Mouse (Mus musculus): ENCODE data around the gene Cdx4. TPM values are rescaled to one million over a fixed set of nuclear protein-coding genes. Genes with fewer than 3 reads are reported as not detected.

Gene Cdx4
- polyA plus RNA-seq, 1 experiment from 2014 or later = not detected

Other genes starting within 250 kb of the Cdx4 start
- 1.3 and 1.6 TPM in 2 replicates for gene Nap1l2, start 134.8 kb upstream of the Cdx4 start, polyA plus RNA-seq (2016; fragmentation: Nextera tagmentation; extraction: Ambion mirVana)
- 3.7 and 3.9 TPM in 2 replicates for gene Chic1, start 35.1 kb downstream of the Cdx4 start, polyA plus RNA-seq (2016; fragmentation: Nextera tagmentation; extraction: Ambion mirVana)
- gene Tsx, start 93.1 kb downstream of the Cdx4 start, polyA plus RNA-seq (2016; fragmentation: Nextera tagmentation; extraction: Ambion mirVana) = 0.24 TPM in 1 of 2 replicates, not detected in the other
- gene Gm26992, start 100.6 kb downstream of the Cdx4 start, polyA plus RNA-seq (2016; fragmentation: Nextera tagmentation; extraction: Ambion mirVana) = not detected in 2 replicates